Mouse (Mus musculus) lung, adult 2 months (tissue): ENCODE results near the gene Myo16.

Experiments used
- CTCF ChIP-seq: fragments of 200-500 bp; IDR thresholded peaks from 2 replicates; pipeline ENCODE4 v1.5.1; 2011; ENCODE audit warnings: mild to moderate bottlenecking, low read length, control low read depth; ENCODE audit not compliant: insufficient read depth
- POLR2A ChIP-seq: fragments of 200-500 bp; IDR thresholded peaks from 2 replicates; pipeline ENCODE4 v1.6.1; 2011; ENCODE audit warnings: low read depth, mild to moderate bottlenecking, control low read depth, low read length, borderline replicate concordance; ENCODE audit errors: extremely low read depth

- TF ChIP-seq CTCF, result no peak
- no peak for TF ChIP-seq POLR2A
Measured at GRCm38 (mm10) chr8:10391096-10391683, 237.5 kb downstream of the Myo16 start.
